Mouse (Mus musculus): Measurements from ENCODE around the gene Pald1.

Pald1 gene

GRCm38 (mm10) chr10:61327545-61327944 is 55.8 kb downstream of the Pald1 start:
- no peak for DNase-seq (ENCODE audit: low spot score)

- DNase-seq (ENCODE audit: low spot score), result no peak
Measured at GRCm38 (mm10) chr10:61325782-61326328, 57.5 kb downstream of the Pald1 start.

DNA sequence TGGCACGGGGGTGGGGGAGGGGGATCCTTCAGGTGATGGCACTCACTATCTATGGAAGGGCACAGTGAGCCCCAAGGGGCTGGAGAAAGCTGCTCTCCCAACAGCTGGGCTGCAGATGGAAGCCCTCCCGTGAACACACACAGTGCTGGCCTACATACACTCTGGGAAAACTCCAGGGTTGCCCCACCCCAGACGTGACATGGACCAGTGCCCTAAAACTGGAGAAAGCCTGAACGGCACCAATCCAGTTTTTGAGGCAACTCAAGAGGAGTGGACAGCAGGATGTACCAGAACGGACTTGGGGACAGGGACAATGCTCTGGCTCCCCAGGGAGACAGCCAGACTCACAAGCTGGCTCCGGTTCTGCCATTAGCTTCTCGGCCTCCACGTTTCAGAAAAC is 58.6 kb downstream of the Pald1 start:
- no peak for DNase-seq (ENCODE audit: low spot score)

- no peak for DNase-seq (ENCODE audit: low spot score)
Measured at GRCm38 (mm10) chr10:61318527-61318926, 64.8 kb downstream of the Pald1 start.

DNA sequence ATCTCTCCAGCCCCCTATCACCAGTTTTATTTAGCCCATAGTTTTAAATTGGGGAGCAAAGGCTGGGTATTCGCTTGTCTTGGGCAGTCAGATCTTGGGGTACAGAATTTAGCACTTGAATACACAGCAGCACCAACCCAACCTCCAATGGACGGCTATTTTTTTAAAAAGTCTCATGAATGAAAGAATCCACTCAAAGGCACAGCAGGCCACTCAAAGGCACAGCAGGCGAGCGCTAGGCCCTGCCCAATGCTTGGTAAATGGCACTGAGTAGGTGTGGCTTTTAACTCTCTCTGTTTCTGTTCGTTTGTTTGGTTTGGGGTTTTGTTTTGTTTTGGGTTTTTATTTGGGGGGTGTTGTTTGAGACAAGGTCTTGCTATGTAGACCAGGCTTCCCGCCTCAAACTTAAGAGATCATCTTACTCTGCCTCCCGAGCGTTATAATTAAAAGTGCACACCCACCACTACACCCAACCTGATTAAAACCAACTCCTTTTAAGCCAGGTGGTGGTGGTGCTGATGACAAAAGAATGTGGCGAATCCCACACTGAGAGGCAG is 67.9 kb downstream of the Pald1 start:
- no peak for DNase-seq (ENCODE audit: low spot score)

GRCm38 (mm10) chr10:61313750-61314149 is 69.6 kb downstream of the Pald1 start:
- DNase-seq (ENCODE audit: low spot score), result no peak

DNA sequence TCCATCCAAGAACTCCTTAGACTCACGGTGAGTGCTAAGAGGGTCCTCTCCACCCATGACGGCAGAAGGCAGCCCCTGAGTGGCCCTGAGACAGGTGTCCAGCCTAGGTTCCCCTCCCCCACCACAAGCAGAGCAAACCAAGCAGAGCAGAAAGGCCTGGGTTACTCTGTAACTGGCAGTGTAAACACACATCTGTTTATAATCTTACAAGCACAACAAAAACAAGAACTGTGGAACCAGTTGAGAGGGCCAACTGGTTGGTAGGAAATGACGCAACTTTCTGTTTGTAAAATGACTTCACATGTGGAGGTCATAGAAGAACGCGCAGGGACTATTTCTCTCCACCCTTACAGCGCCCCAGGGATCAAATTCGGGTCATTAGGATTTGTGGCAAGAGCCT is 70.6 kb downstream of the Pald1 start:
- no peak for DNase-seq (ENCODE audit: low spot score)

DNA sequence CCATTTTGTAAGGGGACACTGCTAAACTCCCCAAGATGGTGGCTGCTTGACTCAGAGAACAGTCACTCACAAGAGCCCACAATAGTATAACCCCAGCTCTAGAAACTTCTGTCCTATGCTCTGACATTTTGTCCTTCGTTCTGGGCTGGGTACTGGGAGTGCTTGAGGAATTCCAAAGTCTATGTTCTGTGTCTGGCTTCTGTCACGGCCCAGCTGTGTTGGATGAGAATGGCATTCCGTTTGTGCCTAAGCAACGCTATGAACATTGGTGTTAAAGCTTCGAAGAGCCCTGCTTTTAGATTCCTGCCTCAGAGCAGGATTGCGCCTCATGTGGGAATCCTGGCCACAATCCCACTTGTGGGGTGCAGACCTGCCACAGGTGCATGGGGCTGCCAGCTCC is 71.2 kb downstream of the Pald1 start:
- DNase-seq (ENCODE audit: low spot score), result no peak

- no peak for DNase-seq (ENCODE audit: low spot score)
Measured at GRCm38 (mm10) chr10:61308706-61309320, 74.5 kb downstream of the Pald1 start.

- peak; percentile 81 for DNase-seq (ENCODE audit: low spot score)
Measured at GRCm38 (mm10) chr10:61305928-61306590, 77.3 kb downstream of the Pald1 start.

GRCm38 (mm10) chr10:61304046-61304445 is 79.3 kb downstream of the Pald1 start:
- no peak for DNase-seq (ENCODE audit: low spot score)

DNA sequence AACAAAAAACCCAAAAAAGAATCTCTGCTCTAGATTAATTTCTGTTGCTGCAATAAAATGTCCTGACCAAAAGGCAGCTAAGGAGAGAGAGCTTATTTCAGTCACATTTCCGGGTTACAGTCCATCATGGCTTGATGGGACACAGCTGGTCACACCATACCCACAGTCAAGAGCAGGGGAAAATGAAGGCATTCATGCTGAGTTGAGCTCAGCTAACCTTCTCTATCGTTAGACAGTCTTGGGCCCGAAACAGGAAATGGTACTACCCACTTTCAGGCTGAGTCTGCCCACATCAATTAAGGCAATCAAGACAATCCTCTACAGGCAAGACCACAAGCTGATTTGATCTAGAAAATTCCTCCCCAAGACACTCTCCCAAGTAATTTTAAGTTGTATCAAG is 82.3 kb downstream of the Pald1 start:
- DNase-seq (ENCODE audit: low spot score), result peak; percentile 56

DNA sequence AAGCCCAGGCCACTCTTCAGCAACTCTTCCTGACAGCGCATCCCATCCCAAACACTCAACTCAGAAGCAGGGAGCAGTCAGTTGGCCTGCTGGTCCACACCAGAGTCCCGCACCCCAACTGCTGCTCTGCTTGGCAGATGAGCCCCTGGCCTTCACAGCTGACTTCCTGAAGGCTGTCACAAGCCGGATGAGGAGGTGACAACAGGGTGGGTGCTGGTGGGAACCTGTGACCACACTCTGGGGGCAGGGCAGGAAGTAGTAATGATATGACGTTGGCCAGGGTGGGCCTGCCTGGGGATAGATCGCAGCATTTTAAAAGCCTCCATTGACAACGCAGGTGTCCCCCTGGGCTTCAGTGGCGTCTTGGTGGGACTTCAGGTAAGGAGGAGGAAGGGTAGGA is 85.9 kb downstream of the Pald1 start, which contains the start of gene Prf1:
Gene Prf1, plus strand, starts transcription at position 357 of the 400 bp plus-strand sequence.
- peak; percentile 92 for DNase-seq (ENCODE audit: low spot score)

DNA sequence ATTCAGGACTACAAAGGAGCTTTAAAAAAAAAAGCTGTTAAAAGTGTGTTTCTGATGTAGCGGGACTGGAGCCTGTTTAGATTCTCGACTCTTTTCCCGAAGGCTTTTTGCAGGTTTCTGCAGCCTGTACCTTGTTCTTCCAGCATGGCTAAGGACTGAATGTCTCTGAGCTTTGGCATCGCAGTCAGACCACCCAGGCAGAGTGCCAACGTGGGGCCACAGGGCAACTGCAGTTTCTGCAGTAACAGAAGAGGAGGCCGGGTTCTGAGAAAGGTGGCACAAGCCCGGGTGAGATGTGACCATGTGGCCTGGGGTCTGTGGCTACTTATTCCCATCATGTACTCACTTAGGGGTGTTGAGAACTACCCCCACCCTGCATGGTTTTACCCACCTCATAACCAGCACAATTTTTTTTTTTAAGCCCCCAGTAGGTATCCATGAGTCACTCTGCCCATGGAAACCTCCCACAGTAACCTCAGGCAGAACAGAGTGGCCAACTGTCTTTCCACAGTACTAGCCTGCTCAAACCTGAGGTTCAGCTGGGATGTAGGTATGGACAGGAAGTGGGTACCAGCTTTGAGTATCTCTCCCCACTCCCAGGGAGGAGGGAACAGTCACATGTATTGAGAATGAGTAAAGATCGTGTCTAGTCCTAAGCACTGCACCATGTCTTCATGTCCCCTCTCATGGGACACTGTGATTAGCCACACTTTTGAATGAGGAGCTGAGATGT is 86.5 kb downstream of the Pald1 start:
- DNase-seq (ENCODE audit: low spot score), result peak; percentile 33

- DNase-seq (ENCODE audit: low spot score), result no peak
Measured at GRCm38 (mm10) chr10:61294242-61294641, 89.1 kb downstream of the Pald1 start.

DNA sequence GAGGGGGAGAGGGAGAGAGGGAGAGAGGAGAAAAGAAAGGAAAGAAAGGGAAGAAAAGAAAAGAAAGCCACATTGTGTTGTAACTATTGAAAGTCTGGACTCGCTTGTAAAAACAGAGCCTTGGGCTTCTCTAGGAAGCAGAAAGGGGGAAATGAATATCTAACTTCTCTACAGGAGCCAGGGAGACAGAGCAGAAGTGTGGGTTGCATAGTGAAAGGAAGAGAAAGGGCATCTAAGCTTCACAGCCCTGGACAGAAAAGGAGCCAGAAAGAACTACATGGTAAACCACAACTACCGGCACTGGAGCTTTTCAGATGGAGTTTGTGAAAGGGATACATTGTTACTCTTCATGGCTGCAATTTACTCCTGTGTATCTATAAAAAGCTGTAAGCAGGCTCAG is 92.9 kb downstream of the Pald1 start:
- no peak for DNase-seq (ENCODE audit: low spot score)

DNA sequence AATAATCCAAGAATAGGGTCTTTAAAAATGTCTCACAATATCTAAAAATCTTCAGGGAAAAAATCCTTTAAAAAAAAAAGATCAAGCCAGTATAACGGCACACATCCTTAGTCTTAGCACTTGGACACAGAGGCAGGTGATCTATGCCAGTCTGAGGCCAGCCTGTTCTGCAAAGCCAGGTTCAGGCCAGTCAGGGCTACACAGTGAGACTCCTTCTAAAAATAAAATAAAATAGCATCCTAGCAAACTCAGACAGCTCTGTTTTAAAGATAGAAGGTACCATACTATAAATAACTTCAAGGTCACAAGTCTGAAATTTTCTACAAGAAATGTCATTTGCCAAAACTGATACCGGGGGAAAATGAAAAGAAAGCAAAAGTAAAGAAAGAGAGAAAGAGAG is 93.3 kb downstream of the Pald1 start:
- DNase-seq (ENCODE audit: low spot score), result no peak

- no peak for DNase-seq (ENCODE audit: low spot score)
Measured at GRCm38 (mm10) chr10:61286246-61286645, 97.1 kb downstream of the Pald1 start.

DNA sequence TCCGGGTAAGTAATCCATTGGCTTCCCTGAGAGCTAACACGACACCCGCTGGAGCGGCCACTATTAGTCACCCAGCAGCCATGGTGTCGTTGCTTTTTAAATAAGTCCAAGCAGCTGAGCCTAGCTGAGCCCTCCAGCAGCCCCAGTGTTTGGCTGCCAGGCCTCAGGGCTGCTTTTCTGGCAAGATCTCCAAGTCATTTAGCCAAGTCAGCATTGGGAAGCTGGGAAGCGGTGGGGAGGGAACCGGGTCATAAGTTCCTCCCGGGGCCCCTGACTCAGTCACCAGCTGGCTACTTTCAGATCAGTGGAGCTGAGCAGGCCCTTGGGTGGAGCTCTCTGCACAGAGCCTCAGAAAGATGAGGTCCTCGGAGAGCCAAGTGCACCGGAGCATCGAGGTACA is 98.1 kb downstream of the Pald1 start:
- DNase-seq (ENCODE audit: low spot score), result no peak

DNA sequence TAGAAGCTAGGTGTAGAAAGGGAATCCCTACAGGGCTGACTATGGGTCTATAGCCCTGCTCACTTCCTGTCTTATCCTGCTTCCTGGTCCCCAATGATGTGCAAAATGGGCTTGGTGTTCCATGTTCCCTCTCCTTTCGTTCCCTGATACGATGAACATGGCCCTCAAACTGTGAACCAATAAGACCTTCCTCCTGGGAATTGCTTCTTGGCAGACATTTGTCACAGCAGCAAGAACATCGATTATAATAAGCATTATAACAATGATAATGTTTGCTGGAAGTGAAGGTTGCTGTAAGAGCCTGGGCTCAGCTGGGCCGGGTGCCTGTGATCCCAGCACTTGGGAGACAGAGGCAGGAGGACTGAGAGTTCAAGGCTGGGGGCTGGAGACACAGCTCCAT is 99.0 kb downstream of the Pald1 start:
- DNase-seq (ENCODE audit: low spot score), result no peak

DNA sequence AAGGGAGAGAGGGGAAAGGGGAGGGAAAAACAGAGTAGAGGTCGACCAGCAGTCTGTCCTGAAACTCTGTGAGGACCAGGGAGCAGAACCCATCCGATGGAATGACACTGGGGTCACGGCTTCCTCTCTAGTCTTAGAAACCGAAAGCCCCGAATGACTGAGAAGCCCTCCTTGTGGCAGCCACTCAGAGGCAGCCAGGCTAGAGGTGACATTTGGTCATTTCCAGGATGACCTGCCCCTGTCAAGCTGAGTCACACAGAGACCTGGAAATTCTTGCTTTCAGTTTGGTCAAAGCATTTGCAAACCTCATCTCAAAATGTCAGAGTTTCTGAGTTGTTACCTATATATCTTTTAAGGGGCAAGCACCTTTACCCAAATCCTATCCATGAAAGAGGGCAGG is 102.2 kb downstream of the Pald1 start:
- DNase-seq (ENCODE audit: low spot score), result no peak

DNA sequence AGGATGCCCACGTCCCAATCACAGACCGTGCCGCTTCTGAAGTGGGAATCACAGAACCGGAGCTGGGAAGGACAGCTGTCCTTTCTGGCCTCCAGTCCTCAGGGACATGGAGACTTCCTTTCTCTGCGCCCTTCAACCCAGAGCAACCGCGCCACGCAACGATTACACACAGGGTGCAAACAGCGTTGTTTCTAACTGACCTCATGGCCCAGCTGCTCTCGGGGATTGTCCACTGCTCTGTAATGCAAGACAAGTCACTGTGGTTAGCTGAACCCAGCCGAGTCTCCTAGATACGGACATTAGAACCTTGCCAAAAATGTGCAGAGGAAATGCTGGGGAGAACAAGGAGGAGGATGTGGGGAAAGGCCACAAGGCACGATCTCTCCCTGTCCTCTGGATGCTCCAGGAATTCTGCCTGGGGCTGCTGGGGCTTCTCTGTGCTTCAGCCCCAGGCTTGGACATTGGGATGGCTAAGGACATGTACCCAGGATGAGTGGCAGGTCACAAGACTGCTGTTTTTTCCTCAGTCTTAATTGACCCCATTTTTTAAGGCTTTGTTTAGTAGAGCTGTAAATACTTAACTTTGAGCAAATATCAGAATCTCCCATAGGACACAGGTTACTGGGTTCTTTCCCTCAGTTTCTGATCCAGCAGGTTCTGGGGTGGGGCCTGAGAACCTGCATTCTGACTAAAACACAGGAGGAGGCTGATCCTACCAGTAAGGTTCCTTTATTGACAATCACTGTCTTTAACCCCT is 105.2 kb downstream of the Pald1 start:
- no peak for DNase-seq (ENCODE audit: low spot score)

Data from T-cell, adult 2 months (primary cell).